Mouse (Mus musculus): ENCODE measurements around the gene Rhbg. TPM values are rescaled to one million over a fixed set of nuclear protein-coding genes. Genes with fewer than 3 reads are reported as not detected.

Gene Rhbg
- polyA plus RNA-seq, 1 experiment from 2014 or later, result 1.2 TPM

- Histone ChIP-seq H3K4me2 (ENCODE audit: low read depth) (peak overlapping the region; percentile 64), H3K36me3 (ENCODE audit: control insufficient read depth, insufficient read depth, low read length) (peaks cover 2% of the 10 kb centered on the region; the same call in 1 of the 2 replicates), H3K9ac (ENCODE audit: low read length) (peak overlapping the region; percentile 39), H3K27ac (ENCODE audit: low read depth, low read length) (peak overlapping the region; percentile 10), H3K4me1 (ENCODE audit: control insufficient read depth, insufficient read depth, low read length) (peaks cover 3% of the 10 kb centered on the region; the same call in 1 of the 2 replicates), H3K9me3 (ENCODE audit: control insufficient read depth, low read length) (no peaks in the 10 kb centered on the region), H3K27me3 (ENCODE audit: control insufficient read depth, insufficient read depth, low read length) (peaks cover 94% of the 10 kb centered on the region), H3K4me3 (ENCODE audit: low read depth, low read length) (peak overlapping the region; percentile 59)
- no peak for DNase-seq (ENCODE audit: low spot score)
- 9% methylated on average over 2 of the region's 2 CpGs for WGBS
- ATAC-seq (ENCODE audit: insufficient read depth, low FRiP score, low TSS enrichment), result no peak
Measured at GRCm38 (mm10) chr3:88213019-88213418, 41.5 kb downstream of the Rhbg start.

- Histone ChIP-seq H3K9ac (ENCODE audit: low read length) (peak overlapping the region; percentile 88), H3K4me1 (ENCODE audit: control insufficient read depth, insufficient read depth, low read length) (peaks cover 3% of the 10 kb centered on the region; the same call in 1 of the 2 replicates), H3K9me3 (ENCODE audit: control insufficient read depth, low read length) (no peaks in the 10 kb centered on the region), H3K27ac (ENCODE audit: low read depth, low read length) (peak overlapping the region; percentile 34; the same call in 1 of the 2 replicates), H3K4me3 (ENCODE audit: low read depth, low read length) (peak overlapping the region; percentile 59), H3K36me3 (ENCODE audit: control insufficient read depth, insufficient read depth, low read length) (peaks cover 2% of the 10 kb centered on the region; the same call in 1 of the 2 replicates), H3K4me2 (ENCODE audit: low read depth) (peak overlapping the region; percentile 73), H3K27me3 (ENCODE audit: control insufficient read depth, insufficient read depth, low read length) (peaks cover 92% of the 10 kb centered on the region)
- WGBS, result 3% methylated on average over 1 of the region's 1 CpGs
- ATAC-seq (ENCODE audit: insufficient read depth, low FRiP score, low TSS enrichment) (no peak), DNase-seq (ENCODE audit: low spot score) (no peak)
Measured at GRCm38 (mm10) chr3:88212356-88212755, 42.2 kb downstream of the Rhbg start.

DNA sequence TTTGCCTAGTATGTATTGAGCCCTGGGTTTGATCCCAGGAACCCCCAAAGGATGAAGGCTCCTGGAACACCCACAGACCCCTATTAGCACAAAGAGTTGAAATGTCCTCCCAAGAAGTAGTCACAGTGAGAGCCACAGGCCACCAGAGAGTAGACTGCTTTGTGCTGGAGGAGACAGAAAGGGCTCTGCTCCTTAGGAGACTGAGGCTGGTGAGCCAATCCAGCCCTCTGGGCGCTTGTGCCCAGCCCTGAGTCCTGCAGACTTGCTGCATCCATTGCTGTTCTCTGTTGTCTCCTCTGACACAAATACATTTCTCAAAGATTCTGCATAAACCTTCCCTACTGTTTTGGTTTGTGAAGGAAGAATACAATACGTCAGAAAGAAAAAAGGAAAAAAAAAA lies 43.6 kb downstream of the Rhbg start:
- peaks cover 3% of the 10 kb centered on the region; the same call in 1 of the 2 replicates for H3K4me1 ChIP-seq (ENCODE audit: control insufficient read depth, insufficient read depth, low read length)
- peaks cover 93% of the 10 kb centered on the region for H3K27me3 ChIP-seq (ENCODE audit: control insufficient read depth, insufficient read depth, low read length)
- DNase-seq (ENCODE audit: low spot score), result peak; percentile 12
- no peak overlapping the region for H3K27ac ChIP-seq (ENCODE audit: low read depth, low read length)
- H3K9me3 ChIP-seq (ENCODE audit: control insufficient read depth, low read length), result no peaks in the 10 kb centered on the region
- ATAC-seq (ENCODE audit: insufficient read depth, low FRiP score, low TSS enrichment), result no peak
- H3K9ac ChIP-seq (ENCODE audit: low read length), result peak overlapping the region; percentile 88
- H3K4me2 ChIP-seq (ENCODE audit: low read depth), result peak overlapping the region; percentile 73
- peak overlapping the region; percentile 59 for H3K4me3 ChIP-seq (ENCODE audit: low read depth, low read length)
- peaks cover 2% of the 10 kb centered on the region; the same call in 1 of the 2 replicates for H3K36me3 ChIP-seq (ENCODE audit: control insufficient read depth, insufficient read depth, low read length)
- 8% methylated on average over 2 of the region's 2 CpGs for WGBS

DNA sequence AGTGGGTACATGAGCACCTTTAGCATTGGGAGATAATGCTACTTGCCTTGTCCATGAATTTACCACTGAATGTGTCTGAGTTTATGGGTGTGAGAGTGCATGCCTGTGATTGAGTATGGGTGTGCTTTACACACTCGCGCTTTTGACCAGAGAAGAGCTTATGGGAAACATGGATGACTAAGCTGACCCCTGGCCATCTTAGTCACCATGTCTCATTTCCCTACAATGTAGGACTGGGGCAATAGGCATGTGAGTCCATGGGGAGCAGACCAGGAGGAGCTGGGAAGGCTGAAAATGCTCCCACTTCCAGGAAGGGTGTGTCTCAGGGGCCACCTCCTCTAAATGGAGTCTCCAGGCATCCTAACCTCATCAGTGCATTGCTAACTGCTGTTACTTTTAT lies 44.4 kb downstream of the Rhbg start:
- H3K9me3 ChIP-seq (ENCODE audit: control insufficient read depth, low read length), result no peaks in the 10 kb centered on the region
- DNase-seq (ENCODE audit: low spot score) (no peak), ATAC-seq (ENCODE audit: insufficient read depth, low FRiP score, low TSS enrichment) (no peak)
- H3K36me3 ChIP-seq (ENCODE audit: control insufficient read depth, insufficient read depth, low read length), result peaks cover 2% of the 10 kb centered on the region; the same call in 1 of the 2 replicates
- peak overlapping the region; percentile 88 for H3K9ac ChIP-seq (ENCODE audit: low read length)
- H3K27me3 ChIP-seq (ENCODE audit: control insufficient read depth, insufficient read depth, low read length), result peaks cover 91% of the 10 kb centered on the region
- H3K4me1 ChIP-seq (ENCODE audit: control insufficient read depth, insufficient read depth, low read length), result peaks cover 3% of the 10 kb centered on the region; the same call in 1 of the 2 replicates
- H3K4me3 ChIP-seq (ENCODE audit: low read depth, low read length), result peak overlapping the region; percentile 59
- H3K27ac ChIP-seq (ENCODE audit: low read depth, low read length), result peak overlapping the region; percentile 42; the same call in 1 of the 2 replicates
- 21% methylated on average over 2 of the region's 2 CpGs for WGBS
- peak overlapping the region; percentile 73 for H3K4me2 ChIP-seq (ENCODE audit: low read depth)

- Histone ChIP-seq H3K9ac (ENCODE audit: low read length) (peak overlapping the region; percentile 88), H3K4me2 (ENCODE audit: low read depth) (peak overlapping the region; percentile 73), H3K9me3 (ENCODE audit: control insufficient read depth, low read length) (no peaks in the 10 kb centered on the region), H3K4me3 (ENCODE audit: low read depth, low read length) (peak overlapping the region; percentile 59), H3K27ac (ENCODE audit: low read depth, low read length) (peak overlapping the region; percentile 97), H3K27me3 (ENCODE audit: control insufficient read depth, insufficient read depth, low read length) (peaks cover 89% of the 10 kb centered on the region), H3K36me3 (ENCODE audit: control insufficient read depth, insufficient read depth, low read length) (no peaks in the 10 kb centered on the region; the same call in 1 of the 2 replicates), H3K4me1 (ENCODE audit: control insufficient read depth, insufficient read depth, low read length) (peaks cover 5% of the 10 kb centered on the region; the same call in 1 of the 2 replicates)
- ATAC-seq (ENCODE audit: insufficient read depth, low FRiP score, low TSS enrichment) (no peak), DNase-seq (ENCODE audit: low spot score) (peak; percentile 19)
- WGBS, result 0% methylated on average over 6 of the region's 6 CpGs
Measured at GRCm38 (mm10) chr3:88209306-88209705, 45.2 kb downstream of the Rhbg start.

DNA sequence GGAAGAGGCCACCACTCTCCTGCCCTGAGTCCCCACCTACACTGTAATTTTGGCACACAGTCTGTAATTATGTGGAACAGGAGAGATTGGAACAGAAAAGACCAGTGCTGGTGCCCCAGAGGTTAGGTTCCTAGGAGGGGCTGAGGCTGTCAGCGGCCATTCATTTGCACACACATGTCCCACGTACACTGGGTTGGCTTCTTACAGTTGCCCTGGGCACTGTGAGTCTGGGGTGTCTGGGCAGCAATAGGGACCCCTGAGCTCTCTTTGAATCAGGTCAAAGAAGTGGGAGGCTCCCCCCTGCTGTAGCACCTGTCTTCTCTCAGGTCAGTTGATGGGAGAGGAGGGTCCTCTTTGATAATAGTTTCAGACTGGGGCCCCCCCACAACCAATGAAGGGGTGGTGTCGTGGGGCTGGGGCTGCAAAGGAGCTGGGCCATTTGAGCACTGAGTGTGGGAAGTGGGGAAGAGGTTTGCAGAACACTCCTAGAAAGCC lies 46.2 kb downstream of the Rhbg start:
- Histone ChIP-seq H3K4me1 (ENCODE audit: control insufficient read depth, insufficient read depth, low read length) (peaks cover 13% of the 10 kb centered on the region; the same call in 1 of the 2 replicates), H3K4me3 (ENCODE audit: low read depth, low read length) (peak overlapping the region; percentile 59), H3K9me3 (ENCODE audit: control insufficient read depth, low read length) (no peaks in the 10 kb centered on the region), H3K9ac (ENCODE audit: low read length) (peak overlapping the region; percentile 88), H3K36me3 (ENCODE audit: control insufficient read depth, insufficient read depth, low read length) (no peaks in the 10 kb centered on the region), H3K27me3 (ENCODE audit: control insufficient read depth, insufficient read depth, low read length) (peaks cover 88% of the 10 kb centered on the region), H3K4me2 (ENCODE audit: low read depth) (peak overlapping the region; percentile 73), H3K27ac (ENCODE audit: low read depth, low read length) (peak overlapping the region; percentile 97)
- DNase-seq (ENCODE audit: low spot score) (peak; percentile 9), ATAC-seq (ENCODE audit: insufficient read depth, low FRiP score, low TSS enrichment) (no peak)
- WGBS, result 0% methylated on average over 3 of the region's 3 CpGs

DNA sequence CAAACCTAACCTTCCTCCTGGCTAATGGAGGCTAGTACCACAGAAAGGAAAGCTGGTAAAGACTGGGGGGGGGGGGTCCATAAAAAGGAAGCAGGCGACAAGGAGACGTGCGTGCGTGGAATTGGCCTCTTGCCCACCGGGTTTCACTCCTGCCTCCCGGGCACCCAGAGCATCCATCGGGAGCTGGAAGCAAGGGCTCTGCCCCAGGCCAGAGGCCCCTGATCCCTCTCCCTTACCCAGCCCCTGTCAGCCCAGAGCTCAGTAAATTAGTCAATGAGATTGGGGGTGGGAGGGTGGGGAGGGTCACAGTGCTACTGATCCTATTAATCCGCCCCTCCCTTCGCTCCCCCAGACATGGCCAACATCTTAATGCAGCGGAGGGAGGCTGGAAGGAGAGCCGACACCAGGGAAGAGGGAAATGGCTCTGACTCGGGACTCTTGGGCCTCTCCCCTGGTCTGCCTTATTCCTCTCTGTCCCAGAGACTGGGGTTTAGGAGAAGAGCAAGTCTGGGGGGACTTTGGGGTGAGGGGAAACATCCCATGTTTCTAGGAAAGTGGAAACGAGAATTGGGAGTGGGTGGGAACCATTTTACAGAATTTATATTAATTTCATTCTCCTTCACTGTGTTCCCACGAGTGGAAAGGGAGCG lies 46.9 kb downstream of the Rhbg start:
- H3K9ac ChIP-seq (ENCODE audit: low read length), result peak overlapping the region; percentile 88
- H3K4me3 ChIP-seq (ENCODE audit: low read depth, low read length), result peak overlapping the region; percentile 59
- peak overlapping the region; percentile 73 for H3K4me2 ChIP-seq (ENCODE audit: low read depth)
- DNase-seq (ENCODE audit: low spot score), result peak; percentile 30
- H3K36me3 ChIP-seq (ENCODE audit: control insufficient read depth, insufficient read depth, low read length), result no peaks in the 10 kb centered on the region
- peaks cover 19% of the 10 kb centered on the region for H3K4me1 ChIP-seq (ENCODE audit: control insufficient read depth, insufficient read depth, low read length)
- WGBS, result under 1% methylated on average over 10 of the region's 15 CpGs
- H3K9me3 ChIP-seq (ENCODE audit: control insufficient read depth, low read length), result no peaks in the 10 kb centered on the region
- peak overlapping the region; percentile 97 for H3K27ac ChIP-seq (ENCODE audit: low read depth, low read length)
- ATAC-seq (ENCODE audit: insufficient read depth, low FRiP score, low TSS enrichment), result no peak
- peaks cover 89% of the 10 kb centered on the region for H3K27me3 ChIP-seq (ENCODE audit: control insufficient read depth, insufficient read depth, low read length)

DNA sequence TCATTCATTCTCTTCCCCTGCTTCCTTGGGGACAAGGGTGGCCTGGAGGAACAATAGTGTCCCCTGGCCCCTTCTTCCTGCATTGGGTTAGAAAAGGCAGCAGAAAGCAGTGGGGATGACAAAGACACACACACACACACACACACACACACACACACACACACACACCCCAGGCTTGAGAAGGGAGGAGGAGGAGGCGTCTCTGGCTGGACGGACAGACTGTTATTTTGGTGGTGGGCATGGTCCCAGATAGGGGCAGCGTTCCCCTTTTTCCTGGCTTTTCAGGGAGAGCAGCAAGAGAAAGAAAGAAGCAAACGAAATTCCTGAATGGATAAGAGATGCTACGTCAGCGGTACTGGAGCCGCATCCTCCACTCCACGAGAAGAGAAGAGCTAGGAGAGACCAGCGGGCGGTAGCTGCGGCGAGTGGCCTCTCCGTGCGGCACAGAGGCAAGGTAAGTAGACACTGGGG lies 47.6 kb downstream of the Rhbg start:
- Histone ChIP-seq H3K4me1 (ENCODE audit: control insufficient read depth, insufficient read depth, low read length) (peaks cover 19% of the 10 kb centered on the region), H3K27ac (ENCODE audit: low read depth, low read length) (peak overlapping the region; percentile 97), H3K9ac (ENCODE audit: low read length) (peak overlapping the region; percentile 88), H3K27me3 (ENCODE audit: control insufficient read depth, insufficient read depth, low read length) (peaks cover 89% of the 10 kb centered on the region), H3K36me3 (ENCODE audit: control insufficient read depth, insufficient read depth, low read length) (no peaks in the 10 kb centered on the region), H3K4me2 (ENCODE audit: low read depth) (peak overlapping the region; percentile 73), H3K4me3 (ENCODE audit: low read depth, low read length) (peak overlapping the region; percentile 59), H3K9me3 (ENCODE audit: control insufficient read depth, low read length) (no peaks in the 10 kb centered on the region)
- peak; percentile 27; the same call in 1 of the 2 replicates for ATAC-seq (ENCODE audit: insufficient read depth, low FRiP score, low TSS enrichment)
- peak; percentile 60 for DNase-seq (ENCODE audit: low spot score)
- WGBS, result 0% methylated on average over 14 of the region's 14 CpGs
